Mouse (Mus musculus) Muller cell, postnatal 12 days (primary cell): ENCODE data around the gene Psme2.

Source experiments
- DNase-seq: peaks from one replicate; pipeline ENCODE4 v3.0.0-alpha.2; 2015; ENCODE audit errors: inconsistent ontology term

Gene Psme2

DNA sequence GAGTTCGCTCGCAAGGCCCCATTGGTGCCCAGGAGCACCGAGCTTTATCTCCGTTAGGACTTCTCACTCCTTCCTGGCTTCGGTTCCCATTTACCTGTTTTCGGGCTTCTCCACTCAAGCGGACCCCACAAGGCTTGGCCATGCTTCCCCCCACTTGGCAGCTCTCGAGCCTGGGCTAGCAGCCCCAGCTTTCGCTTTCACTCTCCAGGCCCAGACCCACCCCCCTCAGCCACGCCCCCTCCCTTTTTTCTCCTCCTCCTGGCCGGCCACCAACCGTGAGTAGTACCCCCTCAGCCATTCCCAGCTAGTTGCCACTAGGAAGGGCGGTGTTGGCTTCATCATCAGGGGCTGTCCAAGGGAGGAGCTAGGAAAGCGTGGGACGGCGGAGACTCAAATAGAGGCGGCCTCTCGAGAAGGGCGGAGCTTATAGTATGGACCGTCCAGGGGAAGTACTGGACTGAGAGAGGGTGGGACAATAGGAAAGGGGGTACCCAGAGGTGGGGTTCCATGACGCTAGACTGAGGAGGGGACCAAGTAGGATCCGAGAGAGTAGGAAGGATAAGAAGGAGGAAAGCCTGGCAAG is at the start of gene Psme2:
Psme2 (minus strand) TSS at position 366 of the 583 bp plus-strand sequence.
- DNase-seq: peak; percentile 99

DNA sequence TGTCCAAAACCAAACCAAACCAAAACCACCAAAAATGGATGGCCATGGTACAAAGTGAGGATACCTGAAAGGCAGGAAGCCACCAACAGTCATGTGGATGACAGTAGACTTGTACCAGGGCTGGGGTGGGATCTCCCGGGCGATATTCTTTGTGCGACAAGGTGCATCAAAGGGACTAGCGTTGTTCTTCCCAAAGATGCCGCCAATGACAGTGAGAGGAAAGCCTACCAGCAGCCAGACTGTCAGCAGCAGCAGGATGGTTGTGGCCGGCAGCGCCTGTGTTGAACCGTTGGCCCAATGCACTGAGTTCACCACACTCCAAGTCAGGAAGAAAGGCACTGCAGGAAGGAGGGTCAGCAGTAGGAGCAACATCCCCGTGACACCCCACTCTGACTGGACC is 46.9 kb upstream of the Psme2 start, which contains the start of gene Gm49378:
Gm49378 (minus strand) TSS at position 101 of the 400 bp plus-strand sequence.
- no peak for DNase-seq

DNA sequence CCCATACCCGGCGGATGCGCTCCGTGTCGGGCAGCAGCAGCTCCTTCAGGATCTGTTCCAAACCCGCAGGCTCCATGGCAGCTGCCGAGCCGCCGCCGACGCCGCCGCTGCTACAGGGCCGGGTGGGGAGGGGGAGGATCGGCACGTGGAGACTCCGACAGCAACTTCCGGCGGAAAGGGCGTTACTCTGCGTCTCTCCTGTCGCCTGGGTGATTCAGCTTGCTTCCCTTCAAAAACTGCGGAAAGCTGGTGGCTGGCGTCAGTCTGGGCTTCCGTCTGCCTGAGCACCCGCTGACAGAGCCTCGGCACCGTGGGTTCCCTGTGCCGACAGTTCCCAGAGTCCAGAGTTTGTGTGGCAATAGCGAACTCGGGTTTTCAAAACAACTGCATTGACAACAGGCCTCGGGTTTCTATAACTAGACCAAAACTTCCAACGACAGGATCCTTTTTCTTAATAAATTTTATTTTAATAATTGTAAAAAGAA is 44.7 kb upstream of the Psme2 start, which contains the start of gene Ipo4:
Ipo4 (minus strand) TSS at position 435 of the 485 bp plus-strand sequence.
- peak; percentile 96 for DNase-seq

DNA sequence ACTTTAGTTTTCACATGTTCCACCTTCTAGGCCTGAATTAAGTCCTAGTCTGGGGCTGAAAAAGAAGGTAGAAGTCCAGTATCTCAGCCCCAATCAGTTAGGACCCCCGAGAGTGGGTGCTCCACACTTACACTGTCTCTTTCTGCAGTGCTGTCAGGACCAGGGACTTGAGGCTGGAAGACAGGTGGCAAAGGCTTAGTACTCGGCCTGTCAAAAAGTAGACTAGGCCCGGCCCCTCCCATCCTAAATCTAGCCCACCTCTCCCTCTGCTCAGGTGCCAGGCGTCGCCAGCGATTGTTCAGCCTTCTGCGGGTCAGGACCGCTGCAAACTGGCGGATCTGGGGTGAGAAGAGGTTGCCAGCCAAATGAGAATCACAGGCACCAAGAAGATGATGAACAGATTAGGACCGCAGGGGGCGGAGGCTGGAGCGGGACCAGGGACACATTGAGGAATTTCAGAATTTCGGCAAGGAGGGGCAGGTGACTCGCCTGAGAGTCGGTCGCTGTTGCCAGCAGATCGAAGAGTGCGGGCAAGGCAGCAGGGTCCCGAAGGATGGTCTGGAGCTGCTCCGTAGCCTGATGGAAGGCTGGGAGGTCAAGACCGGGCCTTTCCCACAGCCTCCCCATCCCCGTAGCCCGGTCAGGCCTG is 44.1 kb upstream of the Psme2 start:
- DNase-seq: peak; percentile 93

GRCm38 (mm10) chr14:55629312-55629711 is 38.4 kb upstream of the Psme2 start:
- DNase-seq: peak; percentile 25

GRCm38 (mm10) chr14:55628077-55628827 is 37.3 kb upstream of the Psme2 start:
- DNase-seq: no peak

DNA sequence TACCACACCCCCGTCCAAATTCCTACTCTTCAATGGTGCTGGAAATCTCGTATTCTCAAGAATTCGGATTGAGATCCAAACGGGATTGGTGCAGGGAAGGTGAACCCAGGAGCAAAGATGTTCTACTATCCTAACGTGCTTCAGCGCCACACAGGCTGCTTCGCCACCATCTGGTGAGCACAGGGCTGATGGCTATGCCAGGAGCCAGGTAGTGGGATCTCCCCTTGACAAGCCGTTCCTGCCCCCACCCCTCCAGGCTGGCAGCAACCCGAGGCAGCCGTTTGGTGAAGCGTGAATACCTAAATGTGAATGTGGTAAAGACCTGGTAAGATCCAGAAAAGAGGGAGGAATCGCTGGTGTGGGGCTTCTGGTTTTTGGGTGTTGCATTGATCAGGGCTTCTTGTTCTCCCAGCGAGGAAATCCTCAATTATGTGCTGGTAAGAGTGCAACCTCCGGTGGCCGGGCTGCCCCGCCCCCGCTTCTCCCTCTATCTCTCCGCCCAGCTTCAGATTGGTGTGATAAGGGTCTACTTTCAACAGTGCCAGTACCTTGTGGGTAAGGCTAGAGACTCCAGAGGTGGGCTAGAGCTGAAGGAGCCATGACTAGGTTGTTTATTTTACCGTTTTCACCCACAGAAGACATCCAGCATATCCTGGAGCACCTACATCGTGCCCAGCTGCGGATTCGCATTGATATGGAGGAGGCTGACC is 27.7 kb upstream of the Psme2 start:
- DNase-seq: no peak

DNA sequence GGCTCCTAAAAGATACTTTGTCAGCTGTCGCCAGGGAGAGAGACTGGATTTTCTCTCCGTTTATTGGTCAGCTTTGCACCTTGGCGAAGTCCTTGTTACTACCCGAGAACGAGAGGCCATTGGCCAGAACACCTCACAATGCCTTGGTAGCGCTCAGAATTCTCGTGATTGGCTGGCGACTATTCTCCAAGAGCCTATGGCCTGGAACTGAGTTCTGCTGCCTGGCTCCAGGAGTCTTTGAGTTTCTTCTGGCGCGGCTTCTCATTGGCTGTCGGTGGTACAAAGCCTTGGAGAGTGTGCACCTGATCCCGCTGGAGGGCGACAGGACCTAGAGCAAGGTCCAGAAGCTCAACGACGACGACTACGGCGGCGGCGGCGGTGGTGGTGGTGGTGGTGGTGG is 26.9 kb upstream of the Psme2 start, which contains the start of gene Rec8:
Rec8 (plus strand) TSS at position 216 of the 400 bp plus-strand sequence.
- DNase-seq: peak; percentile 60

DNA sequence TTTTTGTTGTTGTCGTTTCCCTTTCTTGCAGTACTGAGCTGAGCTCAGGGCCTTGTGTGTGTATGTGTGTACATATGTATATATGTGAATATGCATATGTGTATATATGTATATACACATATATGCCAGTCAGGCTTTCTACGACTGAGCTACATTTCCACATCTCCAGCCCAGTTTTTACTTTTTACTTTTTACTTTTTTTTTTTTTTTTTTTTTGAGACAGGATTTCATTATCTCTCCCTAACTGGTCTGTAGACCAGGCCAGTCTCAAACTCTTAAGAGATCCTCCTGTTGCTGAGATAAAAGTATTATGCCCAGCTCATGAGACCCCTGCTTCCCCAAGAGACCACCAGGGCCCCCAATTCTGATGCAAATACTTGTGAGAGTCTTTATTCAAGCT is 25.9 kb upstream of the Psme2 start:
- no peak for DNase-seq

- no peak for DNase-seq
Observed at GRCm38 (mm10) chr14:55615876-55616275, 25.0 kb upstream of the Psme2 start.

DNA sequence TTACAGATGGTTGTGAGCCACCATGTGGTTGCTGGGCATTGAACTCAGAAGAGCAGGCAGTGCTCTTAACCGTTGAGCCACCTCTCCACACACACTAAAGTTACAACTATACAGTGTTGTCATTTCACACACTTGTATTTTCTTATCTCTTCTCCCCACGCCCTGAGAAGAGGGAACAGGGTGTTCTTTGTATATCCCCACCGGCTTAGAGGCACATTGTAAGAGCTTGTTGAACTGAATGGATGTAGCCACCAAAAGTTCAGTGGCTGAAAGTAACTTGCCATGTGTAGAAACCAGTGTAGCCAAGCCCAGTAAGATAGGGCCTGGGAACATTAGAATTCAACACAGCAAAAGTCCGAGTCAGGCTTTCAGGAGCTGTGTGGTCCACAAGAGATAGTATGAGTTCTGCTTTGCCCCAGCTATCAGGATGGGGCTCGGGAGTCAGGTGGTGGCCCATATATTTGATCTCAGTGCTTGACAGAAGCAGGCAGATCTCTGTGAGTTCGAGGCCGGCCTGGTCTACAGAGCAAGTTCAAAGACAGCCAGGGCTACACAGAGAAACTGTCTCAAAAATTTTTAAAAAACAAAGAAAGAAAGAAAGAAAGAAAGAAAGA is 23.8 kb upstream of the Psme2 start:
- no peak for DNase-seq

DNA sequence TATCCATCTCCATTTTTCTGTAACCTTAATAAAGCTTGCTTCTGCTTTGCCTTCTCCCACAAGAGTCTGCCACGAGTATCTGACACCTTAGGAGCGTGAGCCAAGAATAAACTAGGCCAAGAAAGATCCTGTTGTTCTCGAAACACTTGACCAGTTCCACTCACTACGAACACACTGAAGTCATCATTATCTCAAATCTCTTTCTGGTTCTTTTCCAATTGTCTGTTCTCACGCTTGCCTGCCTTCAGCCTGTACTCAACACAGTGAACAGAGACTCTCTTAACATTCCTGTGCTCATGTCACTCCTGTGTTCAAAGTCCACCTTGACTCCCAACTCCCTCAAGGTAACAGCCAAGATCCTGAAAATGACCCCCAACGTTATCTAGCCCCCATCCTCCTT is 22.4 kb upstream of the Psme2 start:
- DNase-seq: no peak

GRCm38 (mm10) chr14:55608339-55608738 is 17.4 kb upstream of the Psme2 start:
- no peak for DNase-seq

GRCm38 (mm10) chr14:55605743-55606459 is 15.0 kb upstream of the Psme2 start:
- DNase-seq: no peak

DNA sequence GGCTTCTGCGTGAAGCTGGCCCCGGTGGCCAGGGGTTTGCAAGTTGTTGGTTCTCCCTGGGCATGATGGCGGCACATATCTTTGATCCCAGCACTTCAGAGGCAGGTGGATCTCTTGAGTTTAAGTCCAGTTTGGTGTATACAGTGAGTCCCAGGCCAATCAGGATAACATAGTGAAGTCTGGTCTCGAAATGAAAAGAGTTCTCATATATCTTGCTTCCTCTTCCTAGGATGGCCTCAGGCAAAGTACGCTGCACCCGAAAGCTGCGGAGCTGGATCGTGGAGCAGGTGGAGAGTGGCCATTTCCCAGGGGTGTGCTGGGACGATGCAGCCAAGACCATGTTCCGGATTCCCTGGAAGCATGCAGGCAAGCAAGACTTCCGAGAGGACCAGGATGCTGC is 13.9 kb upstream of the Psme2 start:
- no peak for DNase-seq

DNA sequence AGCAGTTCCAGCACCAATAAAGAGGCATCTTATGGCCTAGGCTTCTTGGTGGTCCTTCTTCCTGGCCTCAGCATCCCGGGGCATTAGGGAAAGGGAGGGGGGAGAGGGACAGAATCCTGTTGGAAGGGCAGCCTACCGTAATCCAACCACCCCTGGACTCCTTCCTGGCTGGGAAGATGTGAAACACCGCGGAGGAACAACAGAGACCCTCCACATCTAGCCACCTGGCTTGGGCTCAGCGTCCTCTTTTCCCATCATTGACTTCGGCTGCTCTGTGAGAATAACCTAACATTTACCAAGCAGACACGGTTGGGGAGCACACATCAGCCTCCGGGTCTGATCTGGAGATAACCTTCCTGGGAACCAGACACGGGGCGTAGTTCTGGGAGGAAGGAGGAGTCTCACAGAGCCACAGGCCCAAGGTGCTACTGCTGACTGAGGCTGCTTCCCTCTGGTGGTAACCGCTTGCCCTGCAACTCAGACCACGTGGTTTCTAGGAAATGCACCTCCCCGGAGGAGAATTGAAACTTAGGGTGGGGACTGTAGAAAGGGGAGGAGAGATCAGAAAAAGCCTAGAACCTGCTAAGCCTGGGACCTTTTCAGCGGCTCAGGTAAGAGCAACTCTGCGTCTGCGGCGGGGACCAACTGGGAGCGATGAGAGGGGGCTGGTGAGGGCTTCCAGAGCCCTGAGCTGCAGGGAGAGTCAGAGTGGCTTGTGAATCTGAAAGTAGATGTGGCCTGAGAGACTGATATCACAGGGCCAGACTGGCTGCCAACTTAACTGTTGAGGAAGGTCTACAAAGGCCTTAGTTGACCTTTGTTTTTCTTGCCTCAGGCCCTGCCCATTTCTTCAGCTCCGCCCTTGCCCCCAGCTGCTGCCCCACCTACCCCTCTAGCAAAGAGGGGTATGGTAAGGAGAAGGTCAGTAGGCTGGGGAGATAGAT is 13.0 kb upstream of the Psme2 start:
- peak; percentile 86 for DNase-seq

DNA sequence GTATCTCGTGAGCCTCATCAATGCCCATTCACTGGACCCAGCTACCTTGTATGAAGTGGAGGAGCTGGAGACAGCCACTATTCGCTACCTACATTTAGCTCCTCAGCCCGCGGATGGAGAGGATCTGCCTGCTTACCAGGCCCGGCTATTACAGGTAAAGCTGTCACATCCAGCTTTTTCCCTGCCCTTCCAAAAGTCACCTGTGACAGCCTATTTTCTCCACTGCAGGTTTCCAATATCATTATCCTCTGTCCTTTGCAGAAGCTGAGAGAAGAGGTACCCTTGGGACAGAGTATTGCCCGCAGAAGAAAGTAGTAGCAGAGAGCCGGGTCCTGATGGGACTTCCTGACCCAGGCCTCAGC is 12.3 kb upstream of the Psme2 start, which contains the start of gene Irf9:
Irf9 (plus strand) TSS at position 301 of the 362 bp plus-strand sequence.
- no peak for DNase-seq

DNA sequence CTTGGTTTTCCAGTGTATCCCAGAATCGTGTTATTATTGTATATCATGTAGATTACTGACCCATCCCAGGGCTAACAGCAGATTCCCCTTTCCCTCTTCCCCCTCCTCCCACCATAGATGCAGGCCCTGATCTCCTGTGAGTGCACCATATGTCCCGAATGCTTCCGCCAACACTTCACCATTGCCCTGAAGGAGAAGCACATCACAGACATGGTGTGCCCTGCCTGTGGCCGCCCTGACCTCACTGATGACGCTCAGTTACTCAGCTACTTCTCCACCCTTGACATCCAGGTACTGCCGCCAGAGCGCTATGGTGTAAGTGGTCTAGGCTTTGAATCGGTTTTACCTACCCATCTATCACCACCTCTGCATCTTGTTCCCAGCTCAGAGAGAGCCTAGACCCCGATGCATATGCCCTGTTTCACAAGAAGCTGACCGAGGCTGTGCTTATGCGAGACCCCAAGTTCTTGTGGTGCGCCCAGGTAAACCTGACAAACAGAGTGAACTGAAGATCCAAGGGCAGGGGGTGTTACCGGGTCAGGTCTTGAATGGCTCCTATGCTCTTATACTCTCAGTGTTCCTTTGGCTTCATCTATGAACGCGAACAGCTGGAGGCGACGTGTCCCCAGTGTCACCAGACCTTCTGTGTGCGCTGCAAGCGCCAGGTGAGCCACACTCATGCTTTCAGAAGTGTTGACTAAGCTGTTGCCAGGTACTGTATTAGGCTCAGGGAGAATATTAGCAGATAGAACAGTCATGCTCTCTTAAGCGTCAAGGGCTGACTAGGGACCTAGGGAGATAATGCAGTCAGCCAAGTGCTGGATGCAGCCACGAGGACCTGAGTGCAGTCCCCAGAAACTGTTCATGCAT is 7.8 kb upstream of the Psme2 start:
- DNase-seq: no peak
